Mouse (Mus musculus): ENCODE measurements around the gene Onecut1. TPM values are rescaled to one million over a fixed set of nuclear protein-coding genes. Genes with fewer than 3 reads are reported as not detected.
A peak's percentile ranks its signal among the peaks of the same experiment; 100 is the strongest.

Gene Onecut1
- polyA plus RNA-seq, 1 experiment from 2014 or later, result 2.0 TPM

GRCm38 (mm10) chr9:74862096-74862780, 517 bp downstream of the Onecut1 start:
- H3K27me3 ChIP-seq, result peaks cover 99% of the 10 kb centered on the region

GRCm38 (mm10) chr9:74862783-74863654, 1.3 kb downstream of the Onecut1 start:
- peaks cover 99% of the 10 kb centered on the region for H3K27me3 ChIP-seq
- H3K9ac ChIP-seq, result peak overlapping the region; percentile 25; the same call in 1 of the 2 replicates
- no peaks in the 10 kb centered on the region for H3K9me3 ChIP-seq (replicated peaks)
- no peak for ATAC-seq (ENCODE audit: insufficient read depth)
- peak overlapping the region; percentile 61 for H3K4me2 ChIP-seq
- 2% methylated on average over 56 of the region's 56 CpGs for WGBS (ENCODE audit: insufficient replicate concordance)
- no peaks in the 10 kb centered on the region for H3K36me3 ChIP-seq (replicated peaks)
- peak overlapping the region; percentile 54 for H3K4me3 ChIP-seq (replicated peaks)
- no peaks in the 10 kb centered on the region; the same call in 1 of the 2 replicates for H3K4me1 ChIP-seq (replicated peaks)
- H3K27ac ChIP-seq (replicated peaks), result no peak overlapping the region

More at GRCm38 (mm10) chr9:74862096-74862780, 517 bp downstream of the Onecut1 start:
- Histone ChIP-seq H3K4me1 (replicated peaks) (no peaks in the 10 kb centered on the region; the same call in 1 of the 2 replicates), H3K27ac (replicated peaks) (peak overlapping the region; percentile 38), H3K36me3 (replicated peaks) (no peaks in the 10 kb centered on the region), H3K4me3 (replicated peaks) (peak overlapping the region; percentile 54), H3K9me3 (replicated peaks) (no peaks in the 10 kb centered on the region), H3K4me2 (peak overlapping the region; percentile 61), H3K9ac (peak overlapping the region; percentile 32; the same call in 1 of the 2 replicates)
- no peak for ATAC-seq (ENCODE audit: insufficient read depth)
- WGBS (ENCODE audit: insufficient replicate concordance), result under 1% methylated on average over 48 of the region's 48 CpGs

- WGBS (ENCODE audit: insufficient replicate concordance), result 3% methylated on average over 36 of the region's 36 CpGs
- ATAC-seq (ENCODE audit: insufficient read depth), result no peak
- no peaks in the 10 kb centered on the region for H3K9me3 ChIP-seq (replicated peaks)
- 0 out of 2 replicates have a peak overlapping the region, but pooled peaks have one; percentile 25 for H3K9ac ChIP-seq
- H3K36me3 ChIP-seq (replicated peaks), result no peaks in the 10 kb centered on the region
- no peaks in the 10 kb centered on the region; the same call in 1 of the 2 replicates for H3K4me1 ChIP-seq (replicated peaks)
- peak overlapping the region; percentile 54 for H3K4me3 ChIP-seq (replicated peaks)
- H3K4me2 ChIP-seq, result peak overlapping the region; percentile 61
- 0 out of 2 replicates have a peak overlapping the region, but pooled peaks have one; percentile 19 for H3K27ac ChIP-seq (replicated peaks)
- peaks cover 99% of the 10 kb centered on the region for H3K27me3 ChIP-seq
These were observed 2.1 kb downstream of the Onecut1 start for GRCm38 (mm10) chr9:74863655-74864443.

GRCm38 (mm10) chr9:74864471-74864870, 2.8 kb downstream of the Onecut1 start:
- peak overlapping the region; percentile 61 for H3K4me2 ChIP-seq
- peak overlapping the region; percentile 54 for H3K4me3 ChIP-seq (replicated peaks)
- peak overlapping the region; percentile 45; the same call in 1 of the 2 replicates for H3K27ac ChIP-seq (replicated peaks)
- H3K36me3 ChIP-seq (replicated peaks), result no peaks in the 10 kb centered on the region
- H3K27me3 ChIP-seq, result peaks cover 98% of the 10 kb centered on the region
- WGBS (ENCODE audit: insufficient replicate concordance), result 4% methylated on average over 14 of the region's 14 CpGs
- no peak overlapping the region for H3K9ac ChIP-seq
- no peak for ATAC-seq (ENCODE audit: insufficient read depth)
- H3K4me1 ChIP-seq (replicated peaks), result no peaks in the 10 kb centered on the region; the same call in 1 of the 2 replicates
- no peaks in the 10 kb centered on the region for H3K9me3 ChIP-seq (replicated peaks)

- no peaks in the 10 kb centered on the region for H3K9me3 ChIP-seq (replicated peaks)
- no peaks in the 10 kb centered on the region for H3K4me1 ChIP-seq (replicated peaks)
- H3K36me3 ChIP-seq (replicated peaks), result no peaks in the 10 kb centered on the region
- peak; percentile 66 for ATAC-seq (ENCODE audit: insufficient read depth)
- H3K4me2 ChIP-seq, result peak overlapping the region; percentile 46
- H3K27ac ChIP-seq (replicated peaks), result peak overlapping the region; percentile 64
- WGBS (ENCODE audit: insufficient replicate concordance), result 7% methylated on average over 27 of the region's 27 CpGs
- H3K9ac ChIP-seq, result no peak overlapping the region
- H3K27me3 ChIP-seq, result peaks cover 75% of the 10 kb centered on the region
- H3K4me3 ChIP-seq (replicated peaks), result no peak overlapping the region; the same call in 1 of the 2 replicates
These were observed 5.0 kb downstream of the Onecut1 start for GRCm38 (mm10) chr9:74866596-74867313.

- H3K4me3 ChIP-seq (replicated peaks), result no peak overlapping the region
- H3K36me3 ChIP-seq (replicated peaks), result no peaks in the 10 kb centered on the region
- H3K9me3 ChIP-seq (replicated peaks), result no peaks in the 10 kb centered on the region
- H3K27ac ChIP-seq (replicated peaks), result peak overlapping the region; percentile 62; the same call in 1 of the 2 replicates
- no peaks in the 10 kb centered on the region for H3K4me1 ChIP-seq (replicated peaks)
- WGBS (ENCODE audit: insufficient replicate concordance), result 9% methylated on average over 15 of the region's 15 CpGs
- no peak for ATAC-seq (ENCODE audit: insufficient read depth)
- H3K27me3 ChIP-seq, result peaks cover 66% of the 10 kb centered on the region
- H3K9ac ChIP-seq, result no peak overlapping the region
- peak overlapping the region; percentile 46; the same call in 1 of the 2 replicates for H3K4me2 ChIP-seq
These were observed 6.0 kb downstream of the Onecut1 start for GRCm38 (mm10) chr9:74867641-74868205.

GRCm38 (mm10) chr9:74868336-74868950, 6.7 kb downstream of the Onecut1 start:
- H3K9ac ChIP-seq, result no peak overlapping the region

GRCm38 (mm10) chr9:74870960-74871688, 9.4 kb downstream of the Onecut1 start:
- 18% methylated on average over 13 of the region's 13 CpGs for WGBS (ENCODE audit: insufficient replicate concordance)
- Histone ChIP-seq H3K4me3 (replicated peaks) (no peak overlapping the region), H3K4me2 (no peak overlapping the region), H3K36me3 (replicated peaks) (no peaks in the 10 kb centered on the region), H3K9me3 (replicated peaks) (no peaks in the 10 kb centered on the region), H3K27ac (replicated peaks) (no peak overlapping the region), H3K9ac (no peak overlapping the region), H3K27me3 (peaks cover 32% of the 10 kb centered on the region), H3K4me1 (replicated peaks) (no peaks in the 10 kb centered on the region)
- no peak for ATAC-seq (ENCODE audit: insufficient read depth)

More at GRCm38 (mm10) chr9:74868336-74868950, 6.7 kb downstream of the Onecut1 start:
- H3K4me2 ChIP-seq, result no peak overlapping the region
- H3K9me3 ChIP-seq (replicated peaks), result no peaks in the 10 kb centered on the region
- H3K4me1 ChIP-seq (replicated peaks), result no peaks in the 10 kb centered on the region
- no peak for ATAC-seq (ENCODE audit: insufficient read depth)
- H3K27me3 ChIP-seq, result peaks cover 58% of the 10 kb centered on the region
- H3K4me3 ChIP-seq (replicated peaks), result no peak overlapping the region
- H3K36me3 ChIP-seq (replicated peaks), result no peaks in the 10 kb centered on the region
- WGBS (ENCODE audit: insufficient replicate concordance), result 9% methylated on average over 22 of the region's 22 CpGs
- H3K27ac ChIP-seq (replicated peaks), result no peak overlapping the region

- Histone ChIP-seq H3K9me3 (replicated peaks) (no peaks in the 10 kb centered on the region), H3K27ac (replicated peaks) (no peak overlapping the region), H3K27me3 (no peaks in the 10 kb centered on the region; the same call in 1 of the 2 replicates), H3K36me3 (replicated peaks) (no peaks in the 10 kb centered on the region), H3K9ac (no peak overlapping the region), H3K4me1 (replicated peaks) (no peaks in the 10 kb centered on the region), H3K4me2 (no peak overlapping the region), H3K4me3 (replicated peaks) (no peak overlapping the region)
- no peak for ATAC-seq (ENCODE audit: insufficient read depth)
- WGBS (ENCODE audit: insufficient replicate concordance), result 47% methylated on average over 6 of the region's 6 CpGs
These were observed 14.6 kb downstream of the Onecut1 start for GRCm38 (mm10) chr9:74876328-74876727.

Data from liver, embryonic 15.5 days (tissue).